Mouse (Mus musculus): ENCODE measurements at regions not wholly inside any gene's neighbourhood (a gene's known extent, or its start where the extent isn't known, plus 50 kb on each side); places are given as distances from the start of the nearest gene placed in this dataset.

DNA sequence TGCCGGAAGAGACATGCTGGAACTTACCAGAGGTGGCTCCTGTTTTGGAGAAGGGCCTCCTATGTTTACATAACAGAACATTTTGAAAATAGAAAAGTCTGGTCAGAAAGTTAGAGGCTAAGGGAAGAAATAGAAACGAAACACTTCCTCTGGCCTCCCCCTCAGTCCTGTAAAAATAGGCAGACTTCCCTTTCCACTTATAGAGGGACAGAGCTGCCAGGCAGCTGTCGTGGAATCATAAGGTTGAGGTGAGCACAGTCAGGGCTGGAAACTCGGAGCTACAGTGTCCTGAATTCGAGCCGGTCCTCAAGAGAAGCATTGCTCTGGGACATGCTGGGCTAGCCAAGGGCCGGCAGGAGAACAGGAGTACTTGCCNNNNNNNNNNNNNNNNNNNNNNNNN, 94.0 kb upstream of the Egr2 start:
- no peaks in the 10 kb centered on the region for H3K36me3 ChIP-seq
- no peak overlapping the region for H3K4me2 ChIP-seq
- no peaks in the 10 kb centered on the region for H3K27me3 ChIP-seq (replicated peaks)
- ATAC-seq: no peak
- no peak overlapping the region for H3K9ac ChIP-seq
- 34% methylated on average over 7 of the region's 7 CpGs for WGBS (ENCODE audit: insufficient replicate concordance)
- no peaks in the 10 kb centered on the region for H3K4me1 ChIP-seq
- no peaks in the 10 kb centered on the region for H3K9me3 ChIP-seq (replicated peaks)
- no peak overlapping the region for H3K27ac ChIP-seq
- H3K4me3 ChIP-seq: no peak overlapping the region

DNA sequence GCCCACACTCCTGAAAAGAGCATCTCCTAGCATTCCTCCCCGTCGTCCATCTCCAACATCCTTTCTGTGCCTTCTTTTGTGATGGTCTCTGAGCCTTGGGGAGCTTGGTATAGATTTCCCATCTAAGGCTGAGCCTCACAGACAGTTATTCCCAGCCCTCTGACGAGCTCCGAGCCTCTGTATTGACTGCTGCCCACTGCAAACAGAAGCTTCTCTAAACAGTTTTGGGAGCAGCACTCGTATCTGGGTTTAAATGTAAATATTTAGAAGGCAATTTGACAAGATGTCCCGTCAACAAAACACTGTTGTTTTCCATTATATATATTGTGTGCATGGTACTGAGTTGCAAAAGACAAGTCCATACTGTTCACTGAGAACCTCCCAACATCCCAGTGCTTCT, 86.4 kb upstream of the Egr2 start:
- Histone ChIP-seq H3K27me3 (replicated peaks) (no peaks in the 10 kb centered on the region), H3K4me3 (no peak overlapping the region), H3K4me2 (no peak overlapping the region), H3K9me3 (replicated peaks) (peaks cover 8% of the 10 kb centered on the region; the same call in 1 of the 2 replicates), H3K4me1 (no peaks in the 10 kb centered on the region), H3K36me3 (no peaks in the 10 kb centered on the region), H3K9ac (no peak overlapping the region), H3K27ac (no peak overlapping the region)
- WGBS (ENCODE audit: insufficient replicate concordance): 59% methylated on average over 6 of the region's 6 CpGs
- no peak for ATAC-seq

GRCm38 (mm10) chr10:67454149-67454548, 81.1 kb upstream of the Egr2 start:
- H3K4me2 ChIP-seq: no peak overlapping the region
- H3K4me1 ChIP-seq: no peaks in the 10 kb centered on the region
- 0 out of 2 replicates have a peak, but pooled peaks cover 5% of the 10 kb centered on the region for H3K27me3 ChIP-seq (replicated peaks)
- peak; percentile 27; the same call in 1 of the 2 replicates for ATAC-seq
- no peaks in the 10 kb centered on the region for H3K36me3 ChIP-seq
- WGBS (ENCODE audit: insufficient replicate concordance): 65% methylated on average over 7 of the region's 7 CpGs
- H3K9ac ChIP-seq: no peak overlapping the region
- no peaks in the 10 kb centered on the region for H3K9me3 ChIP-seq (replicated peaks)
- H3K4me3 ChIP-seq: no peak overlapping the region
- no peak overlapping the region for H3K27ac ChIP-seq

DNA sequence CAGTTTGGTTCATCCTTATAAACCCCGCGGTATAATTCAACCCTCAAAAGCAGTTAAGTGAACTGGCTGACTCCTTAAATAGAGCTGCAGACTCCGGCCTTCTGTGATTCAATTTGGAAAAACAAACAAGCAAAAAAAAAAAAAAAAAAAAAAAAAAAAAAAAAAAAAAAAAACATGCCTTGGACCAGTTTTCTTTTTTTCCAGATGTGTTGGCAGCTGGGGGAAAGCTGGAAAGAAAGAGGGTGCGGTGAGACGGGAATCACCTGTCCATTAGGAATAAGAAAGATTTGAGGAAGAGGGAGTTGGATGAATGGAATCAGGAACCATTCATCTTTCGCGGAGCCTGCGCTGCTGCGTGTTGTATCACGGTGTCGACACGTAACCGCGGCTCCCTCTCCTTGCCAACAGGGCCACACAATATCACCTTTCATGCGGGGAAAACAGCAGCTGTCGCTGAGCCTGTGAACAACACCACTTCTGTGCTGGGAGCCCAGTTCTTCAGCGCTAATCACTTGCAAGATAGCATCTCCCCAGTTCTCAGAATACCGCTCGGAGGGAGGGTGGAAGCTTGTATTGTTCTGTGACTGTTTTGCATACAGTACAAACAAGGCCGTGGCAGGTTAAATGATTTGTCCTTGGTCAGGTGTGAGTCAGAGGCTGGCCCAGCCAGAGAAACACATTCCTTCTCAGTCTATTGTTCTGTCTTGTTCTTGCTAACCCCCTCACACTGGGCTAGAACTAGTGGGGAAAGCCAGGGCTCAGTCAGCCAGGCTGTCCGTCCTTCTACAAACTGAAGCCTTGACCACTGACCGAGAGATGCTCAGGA, 76.6 kb upstream of the Egr2 start:
- Histone ChIP-seq H3K4me3 (no peak overlapping the region), H3K27me3 (replicated peaks) (0 out of 2 replicates have a peak, but pooled peaks cover 5% of the 10 kb centered on the region), H3K36me3 (no peaks in the 10 kb centered on the region), H3K9ac (no peak overlapping the region), H3K4me1 (no peaks in the 10 kb centered on the region), H3K9me3 (replicated peaks) (no peaks in the 10 kb centered on the region), H3K27ac (no peak overlapping the region), H3K4me2 (no peak overlapping the region)
- WGBS (ENCODE audit: insufficient replicate concordance): 42% methylated on average over 22 of the region's 22 CpGs
- ATAC-seq: no peak

GRCm38 (mm10) chr10:67461321-67461720, 74.0 kb upstream of the Egr2 start:
- 54% methylated on average over 1 of the region's 1 CpGs for WGBS (ENCODE audit: insufficient replicate concordance)
- H3K9me3 ChIP-seq (replicated peaks): no peaks in the 10 kb centered on the region
- H3K4me2 ChIP-seq: no peak overlapping the region
- H3K9ac ChIP-seq: no peak overlapping the region
- H3K27me3 ChIP-seq (replicated peaks): 0 out of 2 replicates have a peak, but pooled peaks cover 5% of the 10 kb centered on the region
- H3K36me3 ChIP-seq: no peaks in the 10 kb centered on the region
- H3K27ac ChIP-seq: no peak overlapping the region
- no peak overlapping the region for H3K4me3 ChIP-seq
- no peak for ATAC-seq
- no peaks in the 10 kb centered on the region for H3K4me1 ChIP-seq

GRCm38 (mm10) chr10:67461862-67462261, 73.4 kb upstream of the Egr2 start:
- no peak for ATAC-seq
- WGBS (ENCODE audit: insufficient replicate concordance): 44% methylated on average over 1 of the region's 1 CpGs
- no peak overlapping the region for H3K27ac ChIP-seq
- H3K9me3 ChIP-seq (replicated peaks): no peaks in the 10 kb centered on the region
- H3K36me3 ChIP-seq: no peaks in the 10 kb centered on the region
- no peak overlapping the region for H3K9ac ChIP-seq
- H3K4me2 ChIP-seq: no peak overlapping the region
- H3K4me1 ChIP-seq: no peaks in the 10 kb centered on the region
- 0 out of 2 replicates have a peak, but pooled peaks cover 5% of the 10 kb centered on the region for H3K27me3 ChIP-seq (replicated peaks)
- no peak overlapping the region for H3K4me3 ChIP-seq

DNA sequence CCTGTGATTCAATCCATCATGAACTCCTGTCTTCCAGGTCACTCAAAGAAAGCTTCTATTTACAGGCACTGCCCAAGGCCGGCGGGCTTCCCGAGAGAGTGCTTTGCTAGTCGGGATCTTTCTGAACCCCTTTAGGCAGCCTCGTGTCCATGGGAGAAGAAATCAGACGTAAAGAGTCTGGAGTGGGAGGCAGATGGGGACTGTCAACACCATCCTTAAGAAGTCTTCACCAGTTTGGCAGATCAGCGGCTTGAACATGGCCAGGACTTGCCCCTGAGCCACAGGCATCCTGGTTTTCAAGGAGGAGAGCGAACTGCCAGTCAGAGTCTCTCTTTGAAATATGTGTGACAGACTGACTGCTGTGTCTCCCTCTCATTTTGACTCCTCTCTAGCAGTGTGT, 66.6 kb upstream of the Egr2 start:
- WGBS (ENCODE audit: insufficient replicate concordance): 71% methylated on average over 8 of the region's 8 CpGs
- no peak overlapping the region for H3K4me2 ChIP-seq

GRCm38 (mm10) chr10:67473016-67473415, 62.3 kb upstream of the Egr2 start:
- no peak overlapping the region for H3K9ac ChIP-seq
- no peak overlapping the region for H3K27ac ChIP-seq
- no peaks in the 10 kb centered on the region for H3K36me3 ChIP-seq
- no peaks in the 10 kb centered on the region for H3K4me1 ChIP-seq
- H3K9me3 ChIP-seq (replicated peaks): no peaks in the 10 kb centered on the region
- no peak overlapping the region for H3K4me3 ChIP-seq
- no peak overlapping the region for H3K4me2 ChIP-seq
- ATAC-seq: no peak
- 81% methylated on average over 6 of the region's 6 CpGs for WGBS (ENCODE audit: insufficient replicate concordance)
- no peaks in the 10 kb centered on the region for H3K27me3 ChIP-seq (replicated peaks)

More for the DNA sequence above, 66.6 kb upstream of the Egr2 start:
- H3K9me3 ChIP-seq (replicated peaks): no peaks in the 10 kb centered on the region
- H3K27me3 ChIP-seq (replicated peaks): no peaks in the 10 kb centered on the region
- H3K27ac ChIP-seq: no peak overlapping the region
- H3K4me1 ChIP-seq: no peaks in the 10 kb centered on the region
- H3K36me3 ChIP-seq: no peaks in the 10 kb centered on the region
- H3K4me3 ChIP-seq: no peak overlapping the region
- no peak overlapping the region for H3K9ac ChIP-seq
- no peak for ATAC-seq

DNA sequence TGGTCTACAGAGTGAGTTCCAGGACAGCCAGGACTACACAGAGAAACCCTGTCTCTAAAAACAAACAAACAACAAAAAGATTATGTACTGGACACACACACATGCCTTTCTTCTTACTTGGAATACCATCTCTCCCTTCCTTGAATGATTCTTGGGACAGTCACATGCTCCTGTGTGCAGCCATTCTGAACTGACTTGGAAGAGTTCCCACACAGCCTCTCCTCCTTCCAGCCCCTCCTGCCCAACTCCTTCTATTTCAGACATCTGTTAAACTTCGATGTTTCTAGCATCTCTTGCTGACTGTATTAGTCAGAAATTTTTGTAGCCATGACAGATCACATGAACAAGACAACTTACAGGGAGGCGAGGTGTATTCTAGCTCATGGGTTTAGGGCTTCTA, 60.9 kb upstream of the Egr2 start:
- WGBS (ENCODE audit: insufficient replicate concordance): 49% methylated on average over 2 of the region's 2 CpGs
- no peak overlapping the region for H3K27ac ChIP-seq
- no peak overlapping the region for H3K4me2 ChIP-seq
- no peak for ATAC-seq
- no peaks in the 10 kb centered on the region for H3K4me1 ChIP-seq
- H3K4me3 ChIP-seq: no peak overlapping the region
- H3K9me3 ChIP-seq (replicated peaks): no peaks in the 10 kb centered on the region
- H3K27me3 ChIP-seq (replicated peaks): no peaks in the 10 kb centered on the region
- no peaks in the 10 kb centered on the region for H3K36me3 ChIP-seq
- H3K9ac ChIP-seq: no peak overlapping the region

DNA sequence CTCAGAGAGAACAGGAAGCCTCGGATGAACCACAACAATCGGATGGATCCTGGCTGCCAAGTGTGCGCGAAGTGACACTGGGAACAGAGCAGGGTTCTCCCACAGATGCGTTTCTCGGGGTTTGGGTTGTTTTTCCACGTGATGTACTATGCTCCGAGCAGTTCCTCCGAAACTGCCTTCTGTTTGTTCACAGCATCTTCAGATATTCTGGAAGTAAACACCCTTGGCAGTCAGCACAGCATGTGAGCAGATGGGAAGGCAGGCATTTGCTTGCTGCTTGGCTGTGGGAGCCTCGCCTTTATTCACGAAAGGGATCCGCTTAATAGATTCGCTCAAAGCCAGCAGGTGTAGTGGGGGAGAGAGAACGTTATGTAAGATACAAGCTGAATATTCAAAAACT, 53.0 kb upstream of the Egr2 start:
- H3K36me3 ChIP-seq: no peaks in the 10 kb centered on the region
- H3K4me3 ChIP-seq: no peak overlapping the region
- H3K27me3 ChIP-seq (replicated peaks): no peaks in the 10 kb centered on the region
- H3K4me1 ChIP-seq: no peaks in the 10 kb centered on the region
- H3K4me2 ChIP-seq: no peak overlapping the region
- H3K9me3 ChIP-seq (replicated peaks): peaks cover 15% of the 10 kb centered on the region; the same call in 1 of the 2 replicates
- no peak for ATAC-seq
- H3K9ac ChIP-seq: no peak overlapping the region
- no peak overlapping the region for H3K27ac ChIP-seq
- WGBS (ENCODE audit: insufficient replicate concordance): 58% methylated on average over 14 of the region's 14 CpGs

- no peak for ATAC-seq
- H3K4me2 ChIP-seq: no peak overlapping the region
- no peaks in the 10 kb centered on the region for H3K4me1 ChIP-seq
- H3K9ac ChIP-seq: no peak overlapping the region
- peaks cover 15% of the 10 kb centered on the region; the same call in 1 of the 2 replicates for H3K9me3 ChIP-seq (replicated peaks)
- H3K4me3 ChIP-seq: no peak overlapping the region
- 71% methylated on average over 7 of the region's 7 CpGs for WGBS (ENCODE audit: insufficient replicate concordance)
- no peaks in the 10 kb centered on the region for H3K36me3 ChIP-seq
- no peaks in the 10 kb centered on the region for H3K27me3 ChIP-seq (replicated peaks)
- H3K27ac ChIP-seq: no peak overlapping the region
These were observed 51.9 kb upstream of the Egr2 start for GRCm38 (mm10) chr10:67483371-67483770.

GRCm38 (mm10) chr10:67484091-67484745, 51.1 kb upstream of the Egr2 start:
- no peak overlapping the region for H3K27ac ChIP-seq
- peaks cover 15% of the 10 kb centered on the region; the same call in 1 of the 2 replicates for H3K9me3 ChIP-seq (replicated peaks)
- no peak for ATAC-seq
- WGBS (ENCODE audit: insufficient replicate concordance): 74% methylated on average over 3 of the region's 3 CpGs
- H3K27me3 ChIP-seq (replicated peaks): no peaks in the 10 kb centered on the region
- no peaks in the 10 kb centered on the region for H3K4me1 ChIP-seq
- H3K36me3 ChIP-seq: no peaks in the 10 kb centered on the region
- H3K4me2 ChIP-seq: no peak overlapping the region
- H3K4me3 ChIP-seq: no peak overlapping the region
- no peak overlapping the region for H3K9ac ChIP-seq

Measured in liver, embryonic 12.5 days (tissue).